Mouse (Mus musculus) liver, postnatal 0 days (tissue): ENCODE measurements around the gene Nudt9.

ENCODE experiments used
- CTCF ChIP-seq: sonication (generic); IDR thresholded peaks from 2 replicates; pipeline ENCODE4 v1.5.1; 2016; ENCODE audit warnings: antibody characterized with exemption, low read depth
- EP300 ChIP-seq: IDR thresholded peaks from 2 replicates; pipeline ENCODE4 v1.6.1; 2016; ENCODE audit warnings: antibody characterized with exemption, low read depth, mild to moderate bottlenecking

GRCm38 (mm10) chr5:104010261-104010660 is 35.8 kb upstream of the Nudt9 start:
- TF ChIP-seq CTCF (no peak), EP300 (no peak)
